Mouse (Mus musculus) frontal cortex, adult (tissue): ENCODE results near the gene Snx25.
"Not testable (repeated sequence)": the region's sequence is repeated elsewhere in the genome, so short reads cannot be mapped to it uniquely, and the experiment has no call there.

Source experiments
- ATAC-seq: cut with Nextera tagmentation; 2 replicates; pipeline ENCODE4 v1.9.2; 2017; ENCODE audit warnings: mild to moderate bottlenecking, moderate library complexity, mixed read lengths; ENCODE audit not compliant: low TSS enrichment

Gene Snx25

GRCm38 (mm10) chr8:46137843-46138596 is 13.9 kb downstream of the Snx25 start:
- peak; percentile 94 for ATAC-seq

GRCm38 (mm10) chr8:46137336-46137735 is 14.6 kb downstream of the Snx25 start:
- ATAC-seq = no peak

GRCm38 (mm10) chr8:46135546-46135945 is 16.4 kb downstream of the Snx25 start:
- ATAC-seq = not testable (repeated sequence)

GRCm38 (mm10) chr8:46130426-46130825 is 21.5 kb downstream of the Snx25 start:
- no peak for ATAC-seq

- no peak for ATAC-seq
Measured at GRCm38 (mm10) chr8:46122498-46122897, 29.5 kb downstream of the Snx25 start.

- no peak for ATAC-seq
Measured at GRCm38 (mm10) chr8:46119176-46119575, 32.8 kb downstream of the Snx25 start.

- ATAC-seq = peak; percentile 93
Measured at GRCm38 (mm10) chr8:46117172-46117571, 34.8 kb downstream of the Snx25 start.

- not testable (repeated sequence) for ATAC-seq
Measured at GRCm38 (mm10) chr8:46113421-46114170, 38.4 kb downstream of the Snx25 start.

GRCm38 (mm10) chr8:46107690-46108089 is 44.3 kb downstream of the Snx25 start:
- ATAC-seq = no peak

GRCm38 (mm10) chr8:46103434-46103833 is 48.5 kb downstream of the Snx25 start:
- ATAC-seq = peak; percentile 94

- ATAC-seq = no peak
Measured at GRCm38 (mm10) chr8:46092667-46093360, 59.1 kb downstream of the Snx25 start.

GRCm38 (mm10) chr8:46083141-46083540 is 68.8 kb downstream of the Snx25 start:
- no peak for ATAC-seq

GRCm38 (mm10) chr8:46081030-46081429 is 70.9 kb downstream of the Snx25 start:
- ATAC-seq = no peak

- no peak for ATAC-seq
Measured at GRCm38 (mm10) chr8:46078866-46079265, 73.1 kb downstream of the Snx25 start.

GRCm38 (mm10) chr8:46075223-46075622 is 76.7 kb downstream of the Snx25 start:
- ATAC-seq = no peak

- ATAC-seq = no peak
Measured at GRCm38 (mm10) chr8:46073540-46074140, 78.3 kb downstream of the Snx25 start.

- no peak for ATAC-seq
Measured at GRCm38 (mm10) chr8:46072798-46073197, 79.2 kb downstream of the Snx25 start.

- peak; percentile 79 for ATAC-seq
Measured at GRCm38 (mm10) chr8:46040260-46040659, 111.7 kb downstream of the Snx25 start.

GRCm38 (mm10) chr8:46039666-46040065 is 112.3 kb downstream of the Snx25 start:
- ATAC-seq = no peak

GRCm38 (mm10) chr8:46036217-46036616 is 115.7 kb downstream of the Snx25 start:
- no peak for ATAC-seq

- no peak for ATAC-seq
Measured at GRCm38 (mm10) chr8:46024392-46024791, 127.6 kb downstream of the Snx25 start.

GRCm38 (mm10) chr8:46022758-46023157 is 129.2 kb downstream of the Snx25 start:
- ATAC-seq = no peak
